Mouse (Mus musculus): ENCODE measurements around the gene Six2. TPM values are rescaled to one million over a fixed set of nuclear protein-coding genes. Genes with fewer than 3 reads are reported as not detected.
"Not testable (repeated sequence)": the region's sequence is repeated elsewhere in the genome, so short reads cannot be mapped to it uniquely, and the experiment has no call there.

Gene Six2
- polyA plus RNA-seq, 1 experiment, result 4.6 TPM

DNA sequence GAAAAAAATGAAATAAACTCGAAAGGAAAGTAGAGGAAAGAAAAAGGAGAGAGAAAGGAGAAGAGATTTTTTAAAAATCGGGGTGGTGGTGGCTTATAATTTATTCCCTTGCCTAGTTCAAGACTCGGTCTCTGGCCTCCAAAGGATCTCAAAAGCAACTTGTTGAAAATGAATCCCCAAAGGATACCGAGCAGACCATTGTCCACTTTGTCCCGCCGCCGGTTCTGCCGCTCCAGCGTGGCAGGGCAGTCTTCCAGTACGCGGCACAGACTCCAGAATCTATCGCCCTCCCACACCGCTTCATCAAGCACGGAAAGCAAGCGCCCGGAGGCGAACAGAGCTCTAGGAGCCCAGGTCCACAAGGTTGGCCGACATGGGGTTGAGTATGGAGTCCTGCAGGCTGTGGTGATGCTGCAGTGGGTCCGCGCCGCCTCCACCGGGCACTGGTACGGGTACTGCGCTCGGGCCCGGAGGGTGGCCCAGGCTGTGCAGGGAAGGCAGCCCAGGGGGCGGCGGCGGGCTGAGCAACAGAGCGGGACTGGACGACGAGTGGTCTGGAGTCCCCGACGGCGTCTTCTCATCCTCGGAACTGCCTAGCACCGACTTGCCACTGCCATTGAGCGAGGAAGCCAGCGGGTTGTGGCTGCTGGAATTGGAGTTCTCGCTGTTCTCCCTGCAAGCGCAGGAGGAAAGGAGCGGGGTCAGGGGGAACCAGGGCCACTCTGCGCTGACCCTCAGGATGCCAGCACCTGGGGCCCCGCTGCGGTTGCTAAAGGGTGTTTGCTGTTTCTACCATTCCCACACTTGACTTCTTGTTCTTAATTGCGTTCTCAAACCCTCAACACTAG, 3.0 kb downstream of the Six2 start:
- no peak for TF ChIP-seq CTCF (IDR thresholded peaks at IDR 0.05; ENCODE audit: control insufficient read depth, insufficient read depth, insufficient replicate concordance, low read depth, low read length)
- peaks cover 3% of the 10 kb centered on the region; the same call in 1 of the 2 replicates for H3K27me3 ChIP-seq (ENCODE audit: control insufficient read depth, insufficient read depth, low read length)
- peaks cover 11% of the 10 kb centered on the region for H3K4me1 ChIP-seq (ENCODE audit: control insufficient read depth, insufficient read depth, low read length)
- no peaks in the 10 kb centered on the region for H3K36me3 ChIP-seq (ENCODE audit: control insufficient read depth, insufficient read depth, low read length)
- no peak overlapping the region for H3K27ac ChIP-seq (ENCODE audit: control insufficient read depth, insufficient read depth, low read depth, low read length)
- no peak overlapping the region; the same call in 1 of the 2 replicates for H3K4me3 ChIP-seq (ENCODE audit: control insufficient read depth, low read depth, low read length)

DNA sequence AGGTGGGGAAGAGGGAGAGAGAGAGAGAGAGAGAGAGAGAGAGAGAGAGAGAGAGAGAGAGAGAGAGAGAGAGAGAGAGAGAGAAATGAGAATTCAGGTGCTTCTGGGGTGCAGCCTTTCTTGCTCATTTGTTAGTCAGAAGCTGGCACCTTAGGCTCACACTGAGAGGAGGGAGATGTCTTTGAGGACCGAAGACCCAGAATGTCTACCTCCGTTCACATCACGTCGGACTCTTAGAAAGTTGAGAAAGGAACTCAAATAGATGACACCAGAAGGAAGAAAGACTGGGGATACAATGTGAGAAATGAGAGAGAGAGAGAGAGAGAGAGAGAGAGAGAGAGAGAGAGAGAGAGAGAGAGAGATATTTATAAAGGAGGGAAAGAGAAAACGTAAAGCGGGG, 3.6 kb downstream of the Six2 start:
- H3K27ac ChIP-seq (ENCODE audit: control insufficient read depth, insufficient read depth, low read depth, low read length); H3K4me3 ChIP-seq (ENCODE audit: control insufficient read depth, low read depth, low read length); H3K36me3 ChIP-seq (ENCODE audit: control insufficient read depth, insufficient read depth, low read length); H3K27me3 ChIP-seq (ENCODE audit: control insufficient read depth, insufficient read depth, low read length): not testable (repeated sequence)
- peaks cover 14% of the 10 kb centered on the region for H3K4me1 ChIP-seq (ENCODE audit: control insufficient read depth, insufficient read depth, low read length)

DNA sequence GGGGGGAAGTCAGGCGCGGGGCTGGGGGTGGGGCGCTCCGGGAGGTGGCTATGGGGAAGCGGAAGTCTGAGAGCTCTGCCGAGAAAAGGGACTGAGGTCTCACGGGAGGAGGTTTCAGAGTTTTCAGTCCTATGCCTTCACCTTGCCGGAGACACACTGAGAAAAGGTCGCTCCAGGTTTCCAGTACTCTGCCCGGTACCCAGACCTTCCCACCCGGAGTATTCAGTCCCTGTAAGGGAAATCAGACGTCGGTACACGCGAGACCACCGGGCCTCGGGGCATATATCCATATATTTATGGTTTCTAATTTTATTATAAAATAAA, 4.1 kb downstream of the Six2 start:
- TF ChIP-seq POLR2A (IDR thresholded peaks at IDR 0.05; ENCODE audit: control insufficient read depth, low read depth, low read length) (no peak), CTCF (IDR thresholded peaks at IDR 0.05; ENCODE audit: control insufficient read depth, insufficient read depth, insufficient replicate concordance, low read depth, low read length) (no peak)
- Histone ChIP-seq H3K27ac (ENCODE audit: control insufficient read depth, insufficient read depth, low read depth, low read length) (no peak overlapping the region), H3K4me3 (ENCODE audit: control insufficient read depth, low read depth, low read length) (no peak overlapping the region), H3K27me3 (ENCODE audit: control insufficient read depth, insufficient read depth, low read length) (no peaks in the 10 kb centered on the region; the same call in 1 of the 2 replicates), H3K4me1 (ENCODE audit: control insufficient read depth, insufficient read depth, low read length) (peaks cover 14% of the 10 kb centered on the region), H3K36me3 (ENCODE audit: control insufficient read depth, insufficient read depth, low read length) (no peaks in the 10 kb centered on the region)

DNA sequence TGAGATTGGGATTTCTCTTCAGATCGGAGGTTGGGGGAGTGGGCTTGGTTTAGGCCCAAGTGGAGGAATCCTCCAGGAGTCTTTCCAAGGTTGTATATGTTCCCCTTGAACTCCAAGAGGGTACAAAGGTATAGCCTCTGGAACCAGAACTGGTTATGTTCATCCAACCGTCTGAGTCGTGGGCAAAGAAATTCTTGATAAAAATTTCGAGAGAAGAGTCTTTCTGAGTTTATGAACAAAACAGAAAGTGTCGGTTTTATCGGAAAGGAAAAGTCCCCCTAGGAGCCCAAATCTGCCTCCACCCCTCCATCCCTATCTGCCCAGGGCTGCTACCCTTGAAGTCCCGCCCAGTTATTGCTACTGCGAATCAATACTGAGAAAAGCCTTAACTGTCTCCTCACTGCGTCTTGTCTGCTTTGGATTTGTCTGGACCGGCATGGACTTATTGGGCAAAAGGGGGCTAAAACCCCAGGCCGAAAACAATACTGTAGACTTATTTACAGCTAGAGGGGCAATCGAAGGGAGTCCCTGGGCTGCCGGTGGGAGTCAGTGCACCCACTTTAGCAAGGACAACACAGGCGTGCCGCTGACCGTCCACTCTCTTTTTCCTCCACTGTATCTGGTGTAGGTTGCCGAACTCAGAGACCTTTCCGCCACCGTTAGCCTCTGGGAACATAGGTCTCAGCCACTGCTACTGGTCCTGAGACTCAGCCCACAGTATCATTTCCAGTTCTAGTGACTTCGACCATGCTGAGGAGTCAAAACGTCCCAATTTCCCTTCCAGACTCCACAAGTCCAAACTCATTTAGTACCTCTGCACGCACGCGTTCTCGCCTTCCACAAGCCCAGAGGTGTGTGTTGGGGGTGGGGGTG, 4.7 kb downstream of the Six2 start:
- Histone ChIP-seq H3K27me3 (ENCODE audit: control insufficient read depth, insufficient read depth, low read length) (no peaks in the 10 kb centered on the region; the same call in 1 of the 2 replicates), H3K27ac (ENCODE audit: control insufficient read depth, insufficient read depth, low read depth, low read length) (no peak overlapping the region), H3K4me1 (ENCODE audit: control insufficient read depth, insufficient read depth, low read length) (peaks cover 14% of the 10 kb centered on the region), H3K36me3 (ENCODE audit: control insufficient read depth, insufficient read depth, low read length) (no peaks in the 10 kb centered on the region), H3K4me3 (ENCODE audit: control insufficient read depth, low read depth, low read length) (no peak overlapping the region; the same call in 1 of the 2 replicates)
- no peak for TF ChIP-seq POLR2A (IDR thresholded peaks at IDR 0.05; ENCODE audit: control insufficient read depth, low read depth, low read length)
- TF ChIP-seq CTCF (IDR thresholded peaks at IDR 0.05; ENCODE audit: control insufficient read depth, insufficient read depth, insufficient replicate concordance, low read depth, low read length), result no peak

GRCm38 (mm10) chr17:85682181-85682710, 5.8 kb downstream of the Six2 start:
- Histone ChIP-seq H3K27me3 (ENCODE audit: control insufficient read depth, insufficient read depth, low read length) (no peaks in the 10 kb centered on the region; the same call in 1 of the 2 replicates), H3K4me1 (ENCODE audit: control insufficient read depth, insufficient read depth, low read length) (peaks cover 9% of the 10 kb centered on the region), H3K4me3 (ENCODE audit: control insufficient read depth, low read depth, low read length) (no peak overlapping the region), H3K27ac (ENCODE audit: control insufficient read depth, insufficient read depth, low read depth, low read length) (no peak overlapping the region), H3K36me3 (ENCODE audit: control insufficient read depth, insufficient read depth, low read length) (no peaks in the 10 kb centered on the region)
- TF ChIP-seq CTCF (IDR thresholded peaks at IDR 0.05; ENCODE audit: control insufficient read depth, insufficient read depth, insufficient replicate concordance, low read depth, low read length) (no peak), POLR2A (IDR thresholded peaks at IDR 0.05; ENCODE audit: control insufficient read depth, low read depth, low read length) (no peak)

GRCm38 (mm10) chr17:85681741-85682140, 6.3 kb downstream of the Six2 start:
- TF ChIP-seq CTCF (IDR thresholded peaks at IDR 0.05; ENCODE audit: control insufficient read depth, insufficient read depth, insufficient replicate concordance, low read depth, low read length), result no peak
- no peak for TF ChIP-seq POLR2A (IDR thresholded peaks at IDR 0.05; ENCODE audit: control insufficient read depth, low read depth, low read length)
- H3K4me3 ChIP-seq (ENCODE audit: control insufficient read depth, low read depth, low read length), result no peak overlapping the region

DNA sequence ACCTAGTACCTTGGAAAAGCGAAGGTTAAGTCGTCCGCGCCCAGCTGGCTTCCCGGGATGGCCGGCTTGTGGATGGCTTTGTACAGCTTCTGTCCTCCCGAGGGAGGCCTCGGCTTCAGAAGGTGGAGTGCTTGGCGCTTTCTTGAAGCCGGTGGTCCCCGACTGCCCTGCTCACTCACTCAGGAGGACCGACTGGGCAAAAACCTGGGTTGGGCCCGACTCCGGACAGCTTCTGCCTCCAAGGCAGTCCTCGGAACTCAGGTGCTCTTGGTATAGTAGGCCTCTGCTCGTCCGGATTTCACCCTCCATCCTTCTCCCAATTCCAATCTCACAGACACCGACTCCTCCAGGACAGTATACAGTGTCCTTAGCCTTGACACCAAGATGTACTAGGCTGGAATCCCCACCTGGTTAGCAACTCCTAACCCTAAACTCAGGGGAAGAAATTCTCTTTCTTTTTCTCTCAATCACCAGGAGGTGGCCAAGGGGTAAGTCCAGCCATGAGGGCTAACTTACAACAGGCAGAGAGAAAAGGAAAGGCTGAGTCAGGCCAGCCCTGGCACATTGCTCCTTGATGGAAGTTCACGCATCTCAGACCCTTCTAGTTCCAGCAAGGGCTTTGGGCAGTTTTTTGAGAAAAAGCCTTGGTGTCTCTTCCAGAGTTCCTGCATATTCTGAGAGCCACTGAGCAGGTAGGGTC, 7.1 kb downstream of the Six2 start:
- Histone ChIP-seq H3K27ac (ENCODE audit: control insufficient read depth, insufficient read depth, low read depth, low read length) (no peak overlapping the region), H3K36me3 (ENCODE audit: control insufficient read depth, insufficient read depth, low read length) (no peaks in the 10 kb centered on the region), H3K4me3 (ENCODE audit: control insufficient read depth, low read depth, low read length) (no peak overlapping the region), H3K27me3 (ENCODE audit: control insufficient read depth, insufficient read depth, low read length) (no peaks in the 10 kb centered on the region; the same call in 1 of the 2 replicates), H3K4me1 (ENCODE audit: control insufficient read depth, insufficient read depth, low read length) (peaks cover 5% of the 10 kb centered on the region)
- TF ChIP-seq CTCF (IDR thresholded peaks at IDR 0.05; ENCODE audit: control insufficient read depth, insufficient read depth, insufficient replicate concordance, low read depth, low read length), result no peak
- TF ChIP-seq POLR2A (IDR thresholded peaks at IDR 0.05; ENCODE audit: control insufficient read depth, low read depth, low read length), result no peak

More at GRCm38 (mm10) chr17:85681741-85682140, 6.3 kb downstream of the Six2 start:
- Histone ChIP-seq H3K27me3 (ENCODE audit: control insufficient read depth, insufficient read depth, low read length) (no peaks in the 10 kb centered on the region; the same call in 1 of the 2 replicates), H3K4me1 (ENCODE audit: control insufficient read depth, insufficient read depth, low read length) (peaks cover 5% of the 10 kb centered on the region), H3K36me3 (ENCODE audit: control insufficient read depth, insufficient read depth, low read length) (no peaks in the 10 kb centered on the region), H3K27ac (ENCODE audit: control insufficient read depth, insufficient read depth, low read depth, low read length) (no peak overlapping the region)

Data from testis, adult 2 months (tissue).